Mouse (Mus musculus): ENCODE results near the gene Cisd3. TPM values are rescaled to one million over a fixed set of nuclear protein-coding genes. Genes with fewer than 3 reads are reported as not detected.

Gene Cisd3
- polyA plus RNA-seq, 1 experiment from 2014 or later = 52.6 TPM

GRCm38 (mm10) chr11:97659990-97660714 is 25.5 kb upstream of the Cisd3 start:
- Histone ChIP-seq H3K36me3 (ENCODE audit: control insufficient read depth, insufficient read depth, low read length) (peaks cover under 1% of the 10 kb centered on the region; the same call in 1 of the 2 replicates), H3K9me3 (ENCODE audit: control insufficient read depth, low read length) (no peaks in the 10 kb centered on the region), H3K27ac (replicated peaks in 1 of 2; ENCODE audit: control insufficient read depth in 1 of 2, insufficient read depth in 1 of 2, low read depth in 2 of 2, low read length in 2 of 2) (peak overlapping the region; percentile 90 to 92), H3K9ac (ENCODE audit: low read length) (peak overlapping the region; percentile 96), H3K27me3 (ENCODE audit: control insufficient read depth, insufficient read depth, low read length) (no peaks in the 10 kb centered on the region), H3K4me1 (ENCODE audit: control insufficient read depth in 2 of 2, insufficient read depth in 2 of 2, low read length in 2 of 2) (peaks cover 39 to 48% of the 10 kb centered on the region in 2 experiments), H3K4me3 (ENCODE audit: control insufficient read depth in 1 of 2, insufficient read depth in 1 of 2, low read depth in 1 of 2, low read length in 2 of 2) (peak overlapping the region; percentile 81 to 83), H3K4me2 (ENCODE audit: low read length) (peak overlapping the region; percentile 86)
- WGBS = under 1% methylated on average over 67 of the region's 78 CpGs
- ATAC-seq (ENCODE audit: insufficient number of reproducible peaks, insufficient read depth, low FRiP score, low read depth) = peak; percentile 73

GRCm38 (mm10) chr11:97660734-97661647 is 24.6 kb upstream of the Cisd3 start:
- Histone ChIP-seq H3K36me3 (ENCODE audit: control insufficient read depth, insufficient read depth, low read length) (peaks cover 8% of the 10 kb centered on the region), H3K27me3 (ENCODE audit: control insufficient read depth, insufficient read depth, low read length) (no peaks in the 10 kb centered on the region), H3K4me3 (ENCODE audit: control insufficient read depth in 1 of 2, insufficient read depth in 1 of 2, low read depth in 1 of 2, low read length in 2 of 2) (peak overlapping the region; percentile 81 to 90), H3K27ac (replicated peaks in 1 of 2; ENCODE audit: control insufficient read depth in 1 of 2, insufficient read depth in 1 of 2, low read depth in 2 of 2, low read length in 2 of 2) (peak overlapping the region; percentile 90 to 92), H3K4me2 (ENCODE audit: low read length) (peak overlapping the region; percentile 86), H3K9ac (ENCODE audit: low read length) (peak overlapping the region; percentile 96), H3K4me1 (ENCODE audit: control insufficient read depth in 2 of 2, insufficient read depth in 2 of 2, low read length in 2 of 2) (peaks cover 39 to 48% of the 10 kb centered on the region in 2 experiments), H3K9me3 (ENCODE audit: control insufficient read depth, low read length) (no peaks in the 10 kb centered on the region)
- 8% methylated on average over 27 of the region's 27 CpGs for WGBS
- no peak for ATAC-seq (ENCODE audit: insufficient number of reproducible peaks, insufficient read depth, low FRiP score, low read depth)

GRCm38 (mm10) chr11:97661648-97662133 is 23.9 kb upstream of the Cisd3 start:
- Histone ChIP-seq H3K4me1 (ENCODE audit: control insufficient read depth in 2 of 2, insufficient read depth in 2 of 2, low read length in 2 of 2) (peaks cover 36 to 43% of the 10 kb centered on the region in 2 experiments), H3K27me3 (ENCODE audit: control insufficient read depth, insufficient read depth, low read length) (no peaks in the 10 kb centered on the region)
- ATAC-seq (ENCODE audit: insufficient number of reproducible peaks, insufficient read depth, low FRiP score, low read depth) = no peak

GRCm38 (mm10) chr11:97662207-97662892 is 23.3 kb upstream of the Cisd3 start:
- Histone ChIP-seq H3K9ac (ENCODE audit: low read length) (peak overlapping the region; percentile 95), H3K4me3 (ENCODE audit: control insufficient read depth in 1 of 2, insufficient read depth in 1 of 2, low read depth in 1 of 2, low read length in 2 of 2) (peak overlapping the region; percentile 73 to 90), H3K27me3 (ENCODE audit: control insufficient read depth, insufficient read depth, low read length) (no peaks in the 10 kb centered on the region), H3K4me1 (ENCODE audit: control insufficient read depth in 2 of 2, insufficient read depth in 2 of 2, low read length in 2 of 2) (peaks cover 32 to 37% of the 10 kb centered on the region in 2 experiments), H3K27ac (replicated peaks in 1 of 2; ENCODE audit: control insufficient read depth in 1 of 2, insufficient read depth in 1 of 2, low read depth in 2 of 2, low read length in 2 of 2) (peak overlapping the region; percentile 90 to 92), H3K4me2 (ENCODE audit: low read length) (peak overlapping the region; percentile 86), H3K36me3 (ENCODE audit: control insufficient read depth, insufficient read depth, low read length) (peaks cover 22% of the 10 kb centered on the region), H3K9me3 (ENCODE audit: control insufficient read depth, low read length) (no peaks in the 10 kb centered on the region)
- ATAC-seq (ENCODE audit: insufficient number of reproducible peaks, insufficient read depth, low FRiP score, low read depth) = no peak
- WGBS = 2% methylated on average over 21 of the region's 21 CpGs

More at GRCm38 (mm10) chr11:97661648-97662133, 23.9 kb upstream of the Cisd3 start:
- Histone ChIP-seq H3K36me3 (ENCODE audit: control insufficient read depth, insufficient read depth, low read length) (peaks cover 15% of the 10 kb centered on the region), H3K9me3 (ENCODE audit: control insufficient read depth, low read length) (no peaks in the 10 kb centered on the region), H3K4me3 (ENCODE audit: control insufficient read depth in 1 of 2, insufficient read depth in 1 of 2, low read depth in 1 of 2, low read length in 2 of 2) (peak overlapping the region; percentile 73 to 90), H3K4me2 (ENCODE audit: low read length) (peak overlapping the region; percentile 86), H3K27ac (replicated peaks in 1 of 2; ENCODE audit: control insufficient read depth in 1 of 2, insufficient read depth in 1 of 2, low read depth in 2 of 2, low read length in 2 of 2) (peak overlapping the region; percentile 90 to 92), H3K9ac (ENCODE audit: low read length) (peak overlapping the region; percentile 95)
- WGBS = under 1% methylated on average over 20 of the region's 20 CpGs

GRCm38 (mm10) chr11:97662893-97663527 is 22.6 kb upstream of the Cisd3 start, which contains the start of gene Mllt6:
TSS of gene Mllt6 (plus strand) at chr11:97663414.
- ATAC-seq (ENCODE audit: insufficient number of reproducible peaks, insufficient read depth, low FRiP score, low read depth) = peak; percentile 33; the same call in 1 of the 2 replicates
- Histone ChIP-seq H3K36me3 (ENCODE audit: control insufficient read depth, insufficient read depth, low read length) (peaks cover 29% of the 10 kb centered on the region), H3K4me1 (ENCODE audit: control insufficient read depth in 2 of 2, insufficient read depth in 2 of 2, low read length in 2 of 2) (peaks cover 32 to 38% of the 10 kb centered on the region in 2 experiments), H3K27ac (replicated peaks in 1 of 2; ENCODE audit: control insufficient read depth in 1 of 2, insufficient read depth in 1 of 2, low read depth in 2 of 2, low read length in 2 of 2) (peak within 1 kb of the TSS; percentile 90 to 92), H3K4me3 (ENCODE audit: control insufficient read depth in 1 of 2, insufficient read depth in 1 of 2, low read depth in 1 of 2, low read length in 2 of 2) (peak within 1 kb of the TSS; percentile 73 to 90), H3K9me3 (ENCODE audit: control insufficient read depth, low read length) (no peaks in the 10 kb centered on the region), H3K4me2 (ENCODE audit: low read length) (peak within 1 kb of the TSS; percentile 86), H3K9ac (ENCODE audit: low read length) (peak within 1 kb of the TSS; percentile 95), H3K27me3 (ENCODE audit: control insufficient read depth, insufficient read depth, low read length) (no peaks in the 10 kb centered on the region)
- under 1% methylated on average over 22 of the region's 76 CpGs for WGBS

GRCm38 (mm10) chr11:97663528-97664338 is 21.9 kb upstream of the Cisd3 start:
- WGBS = under 1% methylated on average over 40 of the region's 57 CpGs
- peaks cover 36% of the 10 kb centered on the region for H3K36me3 ChIP-seq (ENCODE audit: control insufficient read depth, insufficient read depth, low read length)
- ATAC-seq (ENCODE audit: insufficient number of reproducible peaks, insufficient read depth, low FRiP score, low read depth) = 0 out of 2 replicates have a peak, but pooled peaks have one; percentile 15
- peak overlapping the region; percentile 86 for H3K4me2 ChIP-seq (ENCODE audit: low read length)
- peak overlapping the region; percentile 53 to 92 for H3K27ac ChIP-seq (replicated peaks in 1 of 2; ENCODE audit: control insufficient read depth in 1 of 2, insufficient read depth in 1 of 2, low read depth in 2 of 2, low read length in 2 of 2)
- H3K4me3 ChIP-seq (ENCODE audit: control insufficient read depth in 1 of 2, insufficient read depth in 1 of 2, low read depth in 1 of 2, low read length in 2 of 2) = peak overlapping the region; percentile 73 to 90
- H3K27me3 ChIP-seq (ENCODE audit: control insufficient read depth, insufficient read depth, low read length) = no peaks in the 10 kb centered on the region
- no peaks in the 10 kb centered on the region for H3K9me3 ChIP-seq (ENCODE audit: control insufficient read depth, low read length)
- peaks cover 38 to 45% of the 10 kb centered on the region in 2 experiments for H3K4me1 ChIP-seq (ENCODE audit: control insufficient read depth in 2 of 2, insufficient read depth in 2 of 2, low read length in 2 of 2)
- peak overlapping the region; percentile 95 for H3K9ac ChIP-seq (ENCODE audit: low read length)

All from heart, embryonic 14.5 days (tissue).